Mouse (Mus musculus): Measurements from ENCODE around the gene Rxra. TPM values are rescaled to one million over a fixed set of nuclear protein-coding genes. Genes with fewer than 3 reads are reported as not detected.
A peak's percentile ranks its signal among the peaks of the same experiment; 100 is the strongest.

Gene Rxra
- polyA plus RNA-seq, 1 experiment from 2014 or later, result 10.4 TPM

- no peak overlapping the region for H3K27ac ChIP-seq
- no peak for ATAC-seq (replicated peaks; ENCODE audit: low FRiP score)
- H3K4me3 ChIP-seq (replicated peaks), result no peak overlapping the region
- 71% methylated on average over 13 of the region's 13 CpGs for WGBS
- no peak overlapping the region for H3K4me2 ChIP-seq
- no peaks in the 10 kb centered on the region for H3K9me3 ChIP-seq (replicated peaks)
- no peaks in the 10 kb centered on the region for H3K27me3 ChIP-seq
- no peaks in the 10 kb centered on the region for H3K36me3 ChIP-seq
- peaks cover 54% of the 10 kb centered on the region for H3K4me1 ChIP-seq
- H3K9ac ChIP-seq, result no peak overlapping the region
Observed at GRCm38 (mm10) chr2:27730002-27730905, 54.0 kb downstream of the Rxra start.

- no peak overlapping the region for H3K4me3 ChIP-seq (replicated peaks)
- H3K9me3 ChIP-seq (replicated peaks), result no peaks in the 10 kb centered on the region
- ATAC-seq (replicated peaks; ENCODE audit: low FRiP score), result no peak
- peaks cover 50% of the 10 kb centered on the region for H3K4me1 ChIP-seq
- peak overlapping the region; percentile 20; the same call in 1 of the 2 replicates for H3K27ac ChIP-seq
- no peak overlapping the region for H3K4me2 ChIP-seq
- 0 out of 2 replicates have a peak, but pooled peaks cover 3% of the 10 kb centered on the region for H3K27me3 ChIP-seq
- H3K9ac ChIP-seq, result no peak overlapping the region
- H3K36me3 ChIP-seq, result 0 out of 2 replicates have a peak, but pooled peaks cover 5% of the 10 kb centered on the region
- 46% methylated on average over 2 of the region's 2 CpGs for whole genome bisulfite sequencing
Observed at GRCm38 (mm10) chr2:27733021-27733420, 56.8 kb downstream of the Rxra start.

- H3K4me2 ChIP-seq, result no peak overlapping the region
- 0 out of 2 replicates have a peak, but pooled peaks cover 3% of the 10 kb centered on the region for H3K27me3 ChIP-seq
- 0 out of 2 replicates have a peak, but pooled peaks cover 8% of the 10 kb centered on the region for H3K36me3 ChIP-seq
- no peaks in the 10 kb centered on the region for H3K9me3 ChIP-seq (replicated peaks)
- H3K27ac ChIP-seq, result peak overlapping the region; percentile 66
- peaks cover 48% of the 10 kb centered on the region for H3K4me1 ChIP-seq
- no peak overlapping the region for H3K9ac ChIP-seq
- WGBS, result 0% methylated on average over 1 of the region's 1 CpGs
- no peak for ATAC-seq (replicated peaks; ENCODE audit: low FRiP score)
- H3K4me3 ChIP-seq (replicated peaks), result no peak overlapping the region
Observed at GRCm38 (mm10) chr2:27734328-27734727, 58.1 kb downstream of the Rxra start.

GRCm38 (mm10) chr2:27734800-27735199 is 58.6 kb downstream of the Rxra start:
- 76% methylated on average over 2 of the region's 2 CpGs for WGBS
- H3K27ac ChIP-seq, result peak overlapping the region; percentile 66
- H3K4me2 ChIP-seq, result no peak overlapping the region
- H3K9me3 ChIP-seq (replicated peaks), result no peaks in the 10 kb centered on the region
- H3K27me3 ChIP-seq, result 0 out of 2 replicates have a peak, but pooled peaks cover 3% of the 10 kb centered on the region
- H3K9ac ChIP-seq, result no peak overlapping the region
- H3K4me1 ChIP-seq, result peaks cover 52% of the 10 kb centered on the region
- no peak for ATAC-seq (replicated peaks; ENCODE audit: low FRiP score)
- no peak overlapping the region for H3K4me3 ChIP-seq (replicated peaks)
- H3K36me3 ChIP-seq, result 0 out of 2 replicates have a peak, but pooled peaks cover 8% of the 10 kb centered on the region

GRCm38 (mm10) chr2:27736802-27737201 is 60.6 kb downstream of the Rxra start:
- Histone ChIP-seq H3K36me3 (peaks cover 15% of the 10 kb centered on the region), H3K27me3 (peaks cover 7% of the 10 kb centered on the region; the same call in 1 of the 2 replicates), H3K27ac (no peak overlapping the region), H3K4me1 (peaks cover 61% of the 10 kb centered on the region), H3K9ac (no peak overlapping the region), H3K4me2 (no peak overlapping the region), H3K4me3 (replicated peaks) (no peak overlapping the region), H3K9me3 (replicated peaks) (no peaks in the 10 kb centered on the region)
- WGBS, result 85% methylated on average over 5 of the region's 5 CpGs
- no peak for ATAC-seq (replicated peaks; ENCODE audit: low FRiP score)

GRCm38 (mm10) chr2:27738396-27738795 is 62.2 kb downstream of the Rxra start:
- WGBS, result 78% methylated on average over 3 of the region's 3 CpGs
- no peak overlapping the region for H3K4me3 ChIP-seq (replicated peaks)
- no peak overlapping the region for H3K4me2 ChIP-seq
- no peaks in the 10 kb centered on the region for H3K9me3 ChIP-seq (replicated peaks)
- H3K4me1 ChIP-seq, result peaks cover 45% of the 10 kb centered on the region
- no peak overlapping the region for H3K27ac ChIP-seq
- peaks cover 29% of the 10 kb centered on the region for H3K36me3 ChIP-seq
- H3K27me3 ChIP-seq, result peaks cover 15% of the 10 kb centered on the region
- no peak overlapping the region for H3K9ac ChIP-seq
- ATAC-seq (replicated peaks; ENCODE audit: low FRiP score), result no peak

GRCm38 (mm10) chr2:27740091-27740608 is 63.9 kb downstream of the Rxra start:
- peaks cover 16% of the 10 kb centered on the region for H3K27me3 ChIP-seq
- H3K4me2 ChIP-seq, result peak overlapping the region; percentile 43
- H3K9ac ChIP-seq, result no peak overlapping the region
- ATAC-seq (replicated peaks; ENCODE audit: low FRiP score), result peak; percentile 61
- H3K36me3 ChIP-seq, result peaks cover 36% of the 10 kb centered on the region
- no peak overlapping the region for H3K4me3 ChIP-seq (replicated peaks)
- H3K9me3 ChIP-seq (replicated peaks), result no peaks in the 10 kb centered on the region
- 7% methylated on average over 16 of the region's 16 CpGs for WGBS
- peaks cover 45% of the 10 kb centered on the region for H3K4me1 ChIP-seq
- peak overlapping the region; percentile 73 for H3K27ac ChIP-seq

GRCm38 (mm10) chr2:27743177-27743576 is 66.9 kb downstream of the Rxra start:
- WGBS, result 91% methylated on average over 1 of the region's 1 CpGs

GRCm38 (mm10) chr2:27743863-27744611 is 67.8 kb downstream of the Rxra start:
- ATAC-seq (replicated peaks; ENCODE audit: low FRiP score), result no peak
- Histone ChIP-seq H3K9me3 (replicated peaks) (no peaks in the 10 kb centered on the region), H3K27ac (peak overlapping the region; percentile 86), H3K36me3 (peaks cover 44% of the 10 kb centered on the region), H3K4me2 (no peak overlapping the region), H3K27me3 (peaks cover 27% of the 10 kb centered on the region), H3K9ac (no peak overlapping the region), H3K4me3 (replicated peaks) (no peak overlapping the region), H3K4me1 (peaks cover 69% of the 10 kb centered on the region)
- WGBS, result 82% methylated on average over 7 of the region's 7 CpGs

More at GRCm38 (mm10) chr2:27743177-27743576, 66.9 kb downstream of the Rxra start:
- H3K4me2 ChIP-seq, result no peak overlapping the region
- H3K9me3 ChIP-seq (replicated peaks), result no peaks in the 10 kb centered on the region
- peaks cover 38% of the 10 kb centered on the region for H3K36me3 ChIP-seq
- ATAC-seq (replicated peaks; ENCODE audit: low FRiP score), result no peak
- no peak overlapping the region for H3K9ac ChIP-seq
- no peak overlapping the region for H3K4me3 ChIP-seq (replicated peaks)
- H3K4me1 ChIP-seq, result peaks cover 69% of the 10 kb centered on the region
- H3K27ac ChIP-seq, result peak overlapping the region; percentile 86; the same call in 1 of the 2 replicates
- peaks cover 23% of the 10 kb centered on the region for H3K27me3 ChIP-seq

- Histone ChIP-seq H3K4me3 (replicated peaks) (no peak overlapping the region), H3K27me3 (peaks cover 31% of the 10 kb centered on the region), H3K4me2 (no peak overlapping the region; the same call in 1 of the 2 replicates), H3K4me1 (peaks cover 61% of the 10 kb centered on the region), H3K27ac (peak overlapping the region; percentile 86), H3K9ac (no peak overlapping the region), H3K9me3 (replicated peaks) (no peaks in the 10 kb centered on the region), H3K36me3 (peaks cover 52% of the 10 kb centered on the region)
- peak; percentile 64 for ATAC-seq (replicated peaks; ENCODE audit: low FRiP score)
- WGBS, result 45% methylated on average over 13 of the region's 13 CpGs
Observed at GRCm38 (mm10) chr2:27744612-27745351, 68.5 kb downstream of the Rxra start.
